Mouse (Mus musculus) CH12.LX (cell line): ENCODE data around the gene Dph1.
A peak's percentile ranks its signal among the peaks of the same experiment; 100 is the strongest.

ENCODE experiments used
- CHD1 ChIP-seq: IDR thresholded peaks from 2 replicates; pipeline ENCODE4 v1.6.1; 2012; ENCODE audit warnings: low read depth, low read length, improper control_type of control experiment, inconsistent platforms
- CTCF ChIP-seq, 2 experiments: IDR thresholded peaks in 1 of 2; conservative IDR thresholded peaks in 1 of 2; 2 replicates each; pipeline ENCODE4 v1.5.1; 2011 to 2012; ENCODE audit warnings: low read depth in 2 of 2, low read length in 2 of 2, improper control_type of control experiment in 1 of 2, inconsistent platforms in 1 of 2, mild to moderate bottlenecking in 1 of 2, moderate library complexity in 1 of 2
- E2F4 ChIP-seq: IDR thresholded peaks from 2 replicates; pipeline ENCODE4 v1.6.1; 2011; ENCODE audit warnings: low read depth, low read length, improper control_type of control experiment; ENCODE audit not compliant: insufficient replicate concordance
- NRF1 ChIP-seq: IDR thresholded peaks from 2 replicates; pipeline ENCODE4 v1.6.1; 2014; ENCODE audit warnings: low read depth, mild to moderate bottlenecking, inconsistent platforms, low read length, improper control_type of control experiment, moderate library complexity
- POLR2A ChIP-seq: IDR thresholded peaks from 2 replicates; pipeline ENCODE4 v1.6.1; 2011; ENCODE audit warnings: low read depth, mild to moderate bottlenecking, improper control_type of control experiment, low read length
- ZC3H11A ChIP-seq: IDR thresholded peaks from 2 replicates; pipeline ENCODE4 v1.6.1; 2012; ENCODE audit warnings: low read depth, mild to moderate bottlenecking, inconsistent platforms, low read length, improper control_type of control experiment
- ZNF384 ChIP-seq: IDR thresholded peaks from 2 replicates; pipeline ENCODE4 v1.6.1; 2012; ENCODE audit warnings: low read depth, low read length, improper control_type of control experiment, inconsistent platforms

DNA sequence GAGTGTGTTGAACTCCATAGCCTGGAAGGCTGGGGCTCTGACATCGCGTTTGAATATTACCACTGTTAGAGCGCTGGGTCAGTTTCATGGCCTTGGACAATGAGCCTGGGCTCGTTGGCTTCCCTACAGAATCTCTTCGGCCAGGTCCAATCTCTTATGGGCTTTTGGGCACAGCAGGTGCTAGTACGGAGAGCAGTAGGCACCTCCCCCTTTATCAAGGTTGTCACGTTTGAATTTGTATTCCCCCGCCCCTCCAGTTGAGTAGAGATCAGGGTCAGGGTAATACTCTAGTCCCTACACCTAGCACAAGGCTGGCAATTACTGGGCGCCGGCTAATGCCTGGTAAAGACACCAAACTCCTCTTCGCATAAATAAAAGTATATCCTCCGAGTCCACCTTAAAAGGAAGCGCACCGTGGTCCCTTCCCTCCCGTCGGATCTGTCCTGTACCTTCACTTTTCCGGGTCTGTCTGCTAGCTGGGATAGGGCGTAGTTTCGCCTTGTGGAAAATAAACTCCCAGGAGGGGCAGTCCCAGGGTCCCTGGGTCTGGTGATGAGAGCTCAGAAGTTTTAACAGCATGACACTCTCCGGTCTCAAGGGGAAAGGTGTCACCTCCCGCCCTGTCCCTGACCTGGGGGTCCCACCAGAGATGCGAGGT, 1.2 kb downstream of the Dph1 start:
- no peak for TF ChIP-seq E2F4
- no peak for TF ChIP-seq POLR2A
- no peak for TF ChIP-seq CTCF (conservative IDR thresholded peaks at IDR 0.05 in 1 of 2, IDR thresholded peaks at IDR 0.05 in 1 of 2; ENCODE audit: low read depth in 2 of 2, low read length in 2 of 2)
- no peak for TF ChIP-seq ZNF384
- no peak for TF ChIP-seq ZC3H11A
- TF ChIP-seq CHD1 = 0 out of 2 replicates have a peak, but pooled peaks have one; percentile 79
- TF ChIP-seq NRF1 = no peak
